Mouse (Mus musculus) limb, embryonic 11.5 days (tissue): ENCODE data around the gene Ccr5. TPM values are rescaled to one million over a fixed set of nuclear protein-coding genes. Genes with fewer than 3 reads are reported as not detected.
"Not testable (repeated sequence)": the region's sequence is repeated elsewhere in the genome, so short reads cannot be mapped to it uniquely, and the experiment has no call there.

ENCODE experiments used
- ATAC-seq: fragments of 200-750 bp; cut with Nextera tagmentation; 2 replicates; pipeline ENCODE4 v1.8.0; 2017; ENCODE audit warnings: low read depth; ENCODE audit not compliant: insufficient number of reproducible peaks, low FRiP score, low TSS enrichment
- DNase-seq: peaks from one replicate; pipeline ENCODE4 v3.0.0-alpha.2; 2015; ENCODE audit warnings: low spot score
- H3K27ac ChIP-seq: fragments of 300-500 bp; sonication (generic); replicated peaks from 2 replicates; pipeline ENCODE4 v1.5.1; 2014; ENCODE audit warnings: low read depth, mild to moderate bottlenecking, low read length
- H3K27me3 ChIP-seq: fragments of 300-500 bp; sonication (generic); 2 replicates; pipeline ENCODE4 v1.6.1; 2014; ENCODE audit warnings: mild to moderate bottlenecking, low read length, mixed read lengths; ENCODE audit not compliant: control insufficient read depth, insufficient read depth
- H3K36me3 ChIP-seq: fragments of 300-500 bp; sonication (generic); 2 replicates; pipeline ENCODE4 v1.6.1; 2014; ENCODE audit warnings: mild to moderate bottlenecking, low read length, moderate library complexity, mixed read lengths; ENCODE audit not compliant: control insufficient read depth, insufficient read depth
- H3K4me1 ChIP-seq: fragments of 300-500 bp; sonication (generic); 2 replicates; pipeline ENCODE4 v1.6.1; 2014; ENCODE audit warnings: low read length, mixed read lengths; ENCODE audit not compliant: control insufficient read depth, insufficient read depth
- H3K4me2 ChIP-seq: fragments of 300-500 bp; sonication (generic); 2 replicates; pipeline ENCODE4 v1.6.1; 2014; ENCODE audit warnings: low read depth, mild to moderate bottlenecking, moderate library complexity; ENCODE audit not compliant: severe bottlenecking
- H3K4me3 ChIP-seq: fragments of 300-500 bp; sonication (generic); 2 replicates; pipeline ENCODE4 v1.5.1; 2014; ENCODE audit warnings: low read depth, low read length
- H3K9ac ChIP-seq: fragments of 300-500 bp; sonication (generic); 2 replicates; pipeline ENCODE4 v1.6.1; 2014; ENCODE audit warnings: mild to moderate bottlenecking, low read length
- H3K9me3 ChIP-seq: fragments of 300-500 bp; sonication (generic); 2 replicates; pipeline ENCODE4 v1.6.1; 2016; ENCODE audit warnings: low read length; ENCODE audit not compliant: control insufficient read depth
- WGBS: fragments of 180-500 bp; shearing (Covaris S2); extraction: QIAGEN DNeasy Blood & Tissue Kit; methylation state at CpG from one replicate; pipeline ENCODE4 v1.1.7; 2014; 5-methylcytosine and 5-hydroxymethylcytosine counted together
- polyA plus RNA-seq: library from polyadenylated mRNA; unstranded; fragments of >200 nt; fragmentation: Nextera tagmentation; extraction: Ambion mirVana; gene quantifications from 2 replicates; pipeline ENCODE4 v1.2.1, GENCODE M21; 2014

The Ccr5 gene
- polyA plus RNA-seq: 0.31 TPM in 1 of 2 replicates, not detected in the other

GRCm38 (mm10) chr9:124121387-124122184, at the start of gene Ccr5:
Gene Ccr5, plus strand, starts transcription at chr9:124121543.
- WGBS: 82% methylated on average over 3 of the region's 3 CpGs
- no peak within 1 kb of the TSS for H3K4me2 ChIP-seq
- DNase-seq: no peak
- no peaks in the 10 kb centered on the region for H3K36me3 ChIP-seq
- H3K27ac ChIP-seq: no peak within 1 kb of the TSS
- no peaks in the 10 kb centered on the region for H3K9me3 ChIP-seq
- H3K4me1 ChIP-seq: no peaks in the 10 kb centered on the region
- H3K27me3 ChIP-seq: no peaks in the 10 kb centered on the region
- no peak within 1 kb of the TSS for H3K9ac ChIP-seq
- H3K4me3 ChIP-seq: no peak within 1 kb of the TSS
- ATAC-seq: no peak

- DNase-seq (no peak), ATAC-seq (no peak)
- H3K9ac ChIP-seq: no peak overlapping the region
- no peaks in the 10 kb centered on the region for H3K36me3 ChIP-seq
- H3K9me3 ChIP-seq: no peaks in the 10 kb centered on the region
- WGBS: 67% methylated on average over 4 of the region's 4 CpGs
- no peak overlapping the region for H3K27ac ChIP-seq
- H3K4me1 ChIP-seq: no peaks in the 10 kb centered on the region
- no peaks in the 10 kb centered on the region for H3K27me3 ChIP-seq
- no peak overlapping the region for H3K4me2 ChIP-seq
- H3K4me3 ChIP-seq: no peak overlapping the region
Measured at GRCm38 (mm10) chr9:124079803-124080202, 41.5 kb upstream of the Ccr5 start.

GRCm38 (mm10) chr9:124080471-124080870, 40.9 kb upstream of the Ccr5 start:
- not testable (repeated sequence) for H3K9ac ChIP-seq, H3K4me1 ChIP-seq, ATAC-seq, H3K4me3 ChIP-seq, H3K4me2 ChIP-seq, H3K9me3 ChIP-seq, H3K27me3 ChIP-seq, H3K27ac ChIP-seq, H3K36me3 ChIP-seq, DNase-seq
- WGBS: 92% methylated on average over 12 of the region's 13 CpGs

GRCm38 (mm10) chr9:124090441-124090840, 30.9 kb upstream of the Ccr5 start:
- H3K4me1 ChIP-seq: no peaks in the 10 kb centered on the region
- H3K4me3 ChIP-seq: no peak overlapping the region
- no peaks in the 10 kb centered on the region for H3K36me3 ChIP-seq
- ATAC-seq (no peak), DNase-seq (no peak)
- no peak overlapping the region for H3K4me2 ChIP-seq
- H3K9me3 ChIP-seq: no peaks in the 10 kb centered on the region
- WGBS: 81% methylated on average over 1 of the region's 1 CpGs
- no peaks in the 10 kb centered on the region for H3K27me3 ChIP-seq
- no peak overlapping the region for H3K9ac ChIP-seq
- H3K27ac ChIP-seq: no peak overlapping the region

- no peaks in the 10 kb centered on the region for H3K9me3 ChIP-seq
- ATAC-seq: no peak
Measured at GRCm38 (mm10) chr9:124099127-124099526, 22.2 kb upstream of the Ccr5 start.

GRCm38 (mm10) chr9:124100357-124100756, 21.0 kb upstream of the Ccr5 start:
- no peak overlapping the region for H3K4me3 ChIP-seq
- no peak for ATAC-seq
- no peak overlapping the region for H3K9ac ChIP-seq
- no peak for DNase-seq
- no peaks in the 10 kb centered on the region for H3K4me1 ChIP-seq
- H3K9me3 ChIP-seq: no peaks in the 10 kb centered on the region
- H3K27me3 ChIP-seq: no peaks in the 10 kb centered on the region
- WGBS: 84% methylated on average over 1 of the region's 1 CpGs
- no peak overlapping the region for H3K4me2 ChIP-seq
- H3K36me3 ChIP-seq: no peaks in the 10 kb centered on the region
- H3K27ac ChIP-seq: no peak overlapping the region

More at GRCm38 (mm10) chr9:124099127-124099526, 22.2 kb upstream of the Ccr5 start:
- H3K9ac ChIP-seq: no peak overlapping the region
- no peak overlapping the region for H3K27ac ChIP-seq
- no peaks in the 10 kb centered on the region for H3K4me1 ChIP-seq
- no peaks in the 10 kb centered on the region for H3K36me3 ChIP-seq
- no peak overlapping the region for H3K4me3 ChIP-seq
- H3K4me2 ChIP-seq: no peak overlapping the region
- H3K27me3 ChIP-seq: no peaks in the 10 kb centered on the region
- DNase-seq: no peak
- WGBS: 92% methylated on average over 1 of the region's 1 CpGs

- ATAC-seq (no peak), DNase-seq (no peak)
- Histone ChIP-seq H3K27ac (no peak within 1 kb of the TSS), H3K36me3 (no peaks in the 10 kb centered on the region), H3K9me3 (no peaks in the 10 kb centered on the region), H3K4me2 (no peak within 1 kb of the TSS), H3K27me3 (no peaks in the 10 kb centered on the region), H3K4me3 (no peak within 1 kb of the TSS), H3K9ac (no peak within 1 kb of the TSS), H3K4me1 (no peaks in the 10 kb centered on the region)
- 89% methylated on average over 4 of the region's 4 CpGs for WGBS
Measured at GRCm38 (mm10) chr9:124101723-124102122, 19.6 kb upstream of the Ccr5 start, which contains the start of gene Ccr2. Gene Ccr2, plus strand, starts transcription at chr9:124101950.

- H3K27ac ChIP-seq: no peak overlapping the region
- no peak overlapping the region for H3K4me2 ChIP-seq
- 64% methylated on average over 1 of the region's 1 CpGs for WGBS
- H3K27me3 ChIP-seq: no peaks in the 10 kb centered on the region
- H3K36me3 ChIP-seq: no peaks in the 10 kb centered on the region
- no peak overlapping the region for H3K9ac ChIP-seq
- H3K4me3 ChIP-seq: no peak overlapping the region
- DNase-seq (no peak), ATAC-seq (no peak)
- no peaks in the 10 kb centered on the region for H3K4me1 ChIP-seq
- no peaks in the 10 kb centered on the region for H3K9me3 ChIP-seq
Measured at GRCm38 (mm10) chr9:124103199-124103598, 18.1 kb upstream of the Ccr5 start.
